Mouse (Mus musculus) c-Kit-positive CD71-negative TER-119-negative erythroid progenitor cells, embryonic 14.5 days (primary cell): ENCODE results near the gene Sult1a1.

Experiments
- DNase-seq: peaks from one replicate; pipeline ENCODE4 v3.0.0-alpha.2; 2013; ENCODE audit warnings: low read depth

The Sult1a1 gene

GRCm38 (mm10) chr7:126676207-126676606 is at the start of gene Sult1a1:
TSS of gene Sult1a1 (minus strand) at chr7:126676432.
- DNase-seq, result no peak

DNA sequence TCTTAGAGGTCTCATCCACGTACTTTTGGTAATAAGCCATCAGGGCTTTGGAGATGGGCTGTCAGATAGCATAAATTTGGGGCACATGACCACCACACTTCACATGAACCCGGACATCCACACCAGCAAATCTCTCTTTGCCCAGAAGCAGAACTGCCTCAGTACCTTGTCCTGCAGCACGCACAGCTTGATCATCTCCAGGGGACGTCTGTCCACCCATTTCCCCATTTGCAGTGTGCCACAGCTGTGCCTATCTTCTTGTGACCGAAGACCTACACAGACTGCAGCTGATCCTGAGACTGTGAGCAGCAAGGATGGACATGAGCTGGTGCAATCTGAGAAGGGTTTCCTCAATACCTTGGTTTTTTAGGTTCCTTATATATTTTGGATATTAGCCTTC is 49.4 kb upstream of the Sult1a1 start:
- no peak for DNase-seq

GRCm38 (mm10) chr7:126725077-126725476 is 48.8 kb upstream of the Sult1a1 start:
- DNase-seq, result no peak

GRCm38 (mm10) chr7:126721635-126722034 is 45.4 kb upstream of the Sult1a1 start:
- no peak for DNase-seq

DNA sequence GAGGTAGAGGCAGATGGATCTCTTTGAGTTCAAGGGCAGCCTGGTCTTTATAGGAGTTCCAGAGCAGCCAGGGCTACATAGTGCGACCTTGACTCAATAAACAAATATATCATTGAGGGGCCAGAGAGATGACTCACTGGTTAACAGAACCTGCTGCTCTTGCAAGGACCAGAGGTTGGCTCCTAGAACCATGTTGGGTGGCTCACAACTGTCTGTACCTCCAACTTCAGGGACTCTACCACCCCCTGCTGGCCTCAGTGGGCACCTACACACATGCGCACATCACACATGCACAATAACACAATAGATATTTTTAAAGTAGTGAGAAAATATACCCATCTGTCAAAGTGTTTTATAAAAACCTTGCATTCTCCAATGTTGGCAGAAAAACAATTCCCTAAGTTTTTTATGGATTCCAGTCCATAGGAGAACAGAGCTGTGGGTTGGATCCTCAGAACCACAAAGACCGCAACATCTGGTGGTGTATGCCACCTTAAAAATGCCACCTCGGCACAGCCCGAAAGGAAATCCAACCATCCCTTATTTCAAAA is 42.6 kb upstream of the Sult1a1 start:
- DNase-seq, result no peak

DNA sequence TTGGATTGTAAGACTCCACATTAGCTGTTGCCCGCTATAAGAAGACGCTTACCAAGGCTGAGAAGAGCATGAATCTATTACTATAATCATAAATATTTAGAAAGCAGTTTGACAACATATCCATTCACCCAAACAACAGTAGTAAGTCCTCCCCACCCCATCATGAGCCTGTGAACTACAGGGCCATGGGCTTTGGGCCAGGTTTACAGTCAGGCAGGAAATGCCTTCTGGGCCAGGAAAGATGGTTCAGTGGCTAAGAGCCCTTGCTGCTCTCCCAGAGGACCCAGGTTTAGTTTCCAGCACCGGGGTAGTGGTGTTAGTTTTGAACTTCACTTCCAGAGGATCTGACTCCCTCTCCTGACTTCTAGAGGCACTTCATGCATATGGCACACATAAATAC is 41.3 kb upstream of the Sult1a1 start:
- DNase-seq, result no peak

DNA sequence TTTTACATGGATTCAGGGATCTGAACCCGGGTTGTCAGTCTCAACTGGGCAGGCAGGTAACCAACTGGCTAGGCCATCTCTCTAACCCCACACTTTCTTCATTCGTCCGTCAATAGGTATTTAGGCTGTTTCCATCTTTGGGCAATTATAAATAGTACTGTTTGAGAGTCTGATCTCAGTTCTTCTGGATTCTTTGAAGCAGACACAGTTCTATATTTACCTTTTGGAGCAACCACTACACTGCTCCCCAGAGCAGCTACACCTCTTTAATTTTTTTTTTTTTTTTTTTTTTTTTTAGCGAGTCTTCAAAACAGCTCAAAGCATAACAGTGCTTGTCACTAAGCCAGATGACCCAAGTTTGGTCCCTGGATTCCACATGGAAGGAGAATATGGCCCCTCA is 39.4 kb upstream of the Sult1a1 start:
- no peak for DNase-seq

GRCm38 (mm10) chr7:126711910-126712309 is 35.7 kb upstream of the Sult1a1 start:
- no peak for DNase-seq

- DNase-seq, result no peak
These were observed 34.0 kb upstream of the Sult1a1 start for GRCm38 (mm10) chr7:126710266-126710665.

DNA sequence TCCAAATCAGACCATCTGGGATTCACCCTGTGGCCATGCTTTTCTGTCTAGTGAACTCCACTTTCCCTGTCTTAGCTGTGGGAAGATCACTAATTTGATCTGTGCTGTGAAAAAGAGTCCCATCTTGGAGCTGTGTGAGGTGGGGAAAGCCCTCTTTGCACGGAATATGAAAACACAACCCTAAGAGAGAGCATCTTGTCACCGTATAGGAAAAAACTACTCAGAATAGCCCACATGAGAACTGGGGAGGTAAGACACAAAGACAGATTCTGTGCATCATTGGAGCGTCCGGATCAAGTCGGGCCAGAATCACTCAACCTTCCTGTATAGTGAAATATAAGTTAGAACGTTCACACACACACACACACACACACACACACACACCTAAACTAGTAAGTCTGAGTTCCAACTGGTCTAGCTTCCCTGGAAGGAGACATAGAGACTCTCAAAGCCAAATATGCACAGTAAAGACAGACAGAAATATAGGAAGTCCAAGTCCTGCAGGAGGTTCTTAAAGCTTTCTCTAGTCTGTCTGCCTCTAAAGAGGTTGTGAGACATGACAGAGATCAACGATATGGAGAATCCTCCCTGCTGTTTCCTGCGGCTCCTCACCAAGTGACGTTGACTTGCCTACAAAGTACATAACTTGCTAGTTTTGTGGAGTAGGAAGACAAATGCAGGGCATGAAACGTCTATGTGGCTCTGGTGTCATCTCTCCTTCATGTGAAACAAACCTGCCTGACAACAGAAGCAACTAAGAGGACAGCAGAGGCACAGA is 32.1 kb upstream of the Sult1a1 start:
- DNase-seq, result no peak

GRCm38 (mm10) chr7:126707442-126708174 is 31.4 kb upstream of the Sult1a1 start, which contains the start of gene Coro1a:
TSS of gene Coro1a (minus strand) at chr7:126707787.
- DNase-seq, result no peak

DNA sequence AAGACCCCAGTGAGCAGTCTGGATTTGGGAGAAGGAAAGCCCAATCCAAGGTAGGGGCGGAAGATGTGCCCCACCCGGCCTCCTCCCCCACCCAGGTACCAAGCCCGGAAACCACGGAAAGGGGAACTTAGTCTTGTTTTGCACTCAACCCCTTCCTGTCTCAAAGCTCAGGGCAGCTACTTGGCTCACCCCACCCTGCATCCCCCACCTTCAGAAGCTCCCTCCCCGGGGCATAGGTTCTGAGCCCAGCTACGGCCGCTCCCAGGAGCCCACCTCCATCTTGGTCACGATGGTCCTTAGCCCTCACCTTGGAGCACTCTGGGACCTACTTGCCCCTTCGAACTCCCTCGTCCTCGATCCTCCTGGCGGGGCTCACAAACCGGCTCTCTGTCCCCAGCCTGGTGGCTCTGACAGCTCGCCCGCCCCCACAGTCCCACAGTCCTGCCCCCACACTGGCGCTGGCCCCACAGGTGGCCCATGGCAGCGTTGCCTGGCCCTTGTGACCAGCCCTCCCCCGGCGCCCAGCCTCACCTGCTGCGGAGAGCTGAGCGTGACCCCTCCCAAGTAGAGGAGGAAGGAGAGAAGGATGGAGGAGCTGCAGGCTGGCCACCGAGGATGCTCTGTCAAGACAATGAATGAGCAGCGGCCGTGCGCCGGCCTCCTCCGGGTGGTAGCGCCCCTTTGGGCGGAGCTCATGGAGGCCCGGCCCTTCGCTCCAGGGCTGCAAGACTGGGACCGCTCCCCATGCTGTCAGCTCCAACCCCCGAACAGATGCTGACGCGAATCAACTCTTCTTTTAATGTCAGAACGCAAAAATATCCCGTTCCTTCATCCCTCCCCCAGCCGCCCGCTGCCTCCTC is 28.1 kb upstream of the Sult1a1 start:
- no peak for DNase-seq

GRCm38 (mm10) chr7:126703757-126704077 is 27.5 kb upstream of the Sult1a1 start:
- no peak for DNase-seq

DNA sequence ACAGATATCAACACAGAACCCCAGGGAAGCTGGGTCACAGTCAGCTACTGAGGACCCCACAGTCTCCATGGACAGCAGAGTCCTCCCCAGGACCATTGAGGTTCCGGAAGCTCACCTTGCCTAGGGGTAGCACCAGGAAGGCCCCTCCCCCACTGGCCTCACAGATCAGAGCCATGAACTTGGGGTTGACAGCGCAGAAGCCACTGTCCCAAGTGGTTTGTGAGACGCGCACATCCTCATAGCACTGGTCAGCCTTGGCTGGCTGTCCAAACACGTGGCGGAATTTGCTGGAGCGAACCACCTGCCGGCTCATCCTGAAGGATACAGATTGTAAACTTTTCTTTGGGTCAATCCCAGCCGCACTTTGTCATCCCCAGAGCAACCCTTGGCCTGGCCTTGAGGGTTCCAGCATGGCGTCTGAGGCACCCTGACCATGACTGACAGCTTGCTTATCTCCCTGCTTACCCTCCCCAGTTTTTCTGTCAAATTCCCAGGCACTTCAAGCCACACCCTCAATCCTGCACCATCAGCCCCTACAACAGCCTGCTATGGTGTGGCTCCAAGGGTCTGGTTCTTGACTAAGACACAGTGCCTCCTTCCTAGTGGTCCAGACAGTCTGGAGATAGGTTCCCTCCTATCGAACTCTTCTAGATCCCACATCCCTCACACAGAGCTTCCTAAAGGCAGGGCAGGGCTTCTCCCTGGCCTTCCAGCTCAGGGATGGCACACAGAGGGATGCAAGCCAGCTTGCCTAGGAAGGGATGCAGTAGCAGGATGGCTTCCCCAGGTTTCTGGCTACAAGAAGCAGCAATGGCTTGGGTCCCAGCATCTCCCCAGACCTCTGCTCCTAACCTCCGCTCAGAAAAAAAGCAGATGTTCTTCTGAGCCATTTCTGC is 26.9 kb upstream of the Sult1a1 start:
- DNase-seq, result no peak

GRCm38 (mm10) chr7:126702358-126702757 is 26.1 kb upstream of the Sult1a1 start:
- DNase-seq, result no peak

DNA sequence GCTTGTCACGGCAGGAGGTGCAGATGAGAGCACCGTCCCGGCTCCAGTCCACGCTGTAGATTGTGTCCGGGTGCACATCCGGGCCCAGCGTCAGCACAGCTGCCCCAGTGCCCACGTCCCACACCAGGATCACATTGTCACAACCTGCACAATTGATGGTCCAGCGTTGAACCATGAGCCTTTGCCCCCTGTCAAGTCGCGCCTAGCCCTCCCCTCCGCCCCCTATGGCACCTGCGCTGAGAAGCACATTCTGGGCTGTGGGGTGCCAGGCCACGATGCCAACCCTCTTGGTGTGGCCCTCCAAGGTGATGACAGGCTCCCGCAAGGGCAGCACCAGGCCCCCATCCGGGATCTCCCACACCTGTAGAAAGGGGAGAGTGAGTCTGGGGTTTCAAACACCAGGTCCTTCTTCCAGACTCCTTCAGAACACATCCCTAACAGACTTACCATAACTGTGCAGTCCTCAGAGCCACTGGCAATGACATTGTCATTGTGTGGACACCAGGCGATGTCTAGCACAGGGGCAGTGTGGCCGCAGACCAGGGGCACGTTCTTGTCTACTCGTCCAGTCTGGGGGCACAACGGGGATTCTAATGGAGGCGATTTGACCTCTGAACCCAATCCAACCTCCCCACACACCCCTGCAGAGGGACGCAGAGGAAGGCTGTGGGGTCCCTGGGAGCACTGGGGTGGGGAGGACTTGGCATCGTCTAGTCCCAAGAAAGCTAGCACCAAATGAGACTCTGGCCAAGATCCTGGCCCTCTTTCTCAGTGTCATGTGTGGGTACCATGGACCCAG is 25.5 kb upstream of the Sult1a1 start:
- DNase-seq, result no peak

DNA sequence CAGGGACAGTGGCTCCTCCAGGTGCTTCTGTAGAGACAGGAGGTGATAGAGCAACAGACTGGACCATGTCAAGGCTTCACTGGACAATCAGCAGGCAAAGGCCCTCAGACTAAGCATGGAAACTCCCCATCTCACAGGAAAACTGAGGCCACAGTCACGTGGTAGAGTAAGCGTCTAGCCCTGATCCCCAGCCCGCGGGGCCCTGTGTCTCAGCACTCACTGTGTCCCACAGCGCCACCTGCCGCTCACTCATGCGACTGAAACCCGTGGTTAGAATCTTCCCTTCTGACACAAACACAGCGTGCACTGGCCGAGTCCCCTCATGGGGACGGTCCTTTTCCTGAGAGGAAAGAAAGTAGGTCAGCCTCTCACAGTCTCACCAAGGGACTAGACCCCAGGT is 24.8 kb upstream of the Sult1a1 start:
- peak; percentile 93 for DNase-seq

- no peak for DNase-seq
These were observed 24.1 kb upstream of the Sult1a1 start for GRCm38 (mm10) chr7:126700063-126701015.

DNA sequence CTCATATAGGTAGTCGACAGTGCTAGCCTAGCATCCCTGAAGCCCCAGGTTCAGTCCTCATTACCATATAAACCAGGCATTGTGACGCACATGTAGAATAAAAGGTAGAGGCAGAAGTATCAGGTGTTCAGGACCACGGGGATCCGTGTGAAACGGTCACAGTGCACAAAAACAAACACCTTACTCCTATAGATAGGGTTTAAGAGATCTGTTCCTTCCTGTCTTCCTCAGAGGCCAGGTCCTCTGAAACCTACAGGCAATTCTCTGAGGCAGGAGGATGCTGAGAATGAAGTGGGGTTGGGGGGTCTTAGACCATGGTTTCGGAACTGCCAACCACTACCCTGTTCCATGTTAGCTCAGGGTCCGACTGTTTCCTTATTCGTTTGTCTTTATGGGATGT is 21.6 kb upstream of the Sult1a1 start:
- no peak for DNase-seq
